In the genomic region with DNA sequence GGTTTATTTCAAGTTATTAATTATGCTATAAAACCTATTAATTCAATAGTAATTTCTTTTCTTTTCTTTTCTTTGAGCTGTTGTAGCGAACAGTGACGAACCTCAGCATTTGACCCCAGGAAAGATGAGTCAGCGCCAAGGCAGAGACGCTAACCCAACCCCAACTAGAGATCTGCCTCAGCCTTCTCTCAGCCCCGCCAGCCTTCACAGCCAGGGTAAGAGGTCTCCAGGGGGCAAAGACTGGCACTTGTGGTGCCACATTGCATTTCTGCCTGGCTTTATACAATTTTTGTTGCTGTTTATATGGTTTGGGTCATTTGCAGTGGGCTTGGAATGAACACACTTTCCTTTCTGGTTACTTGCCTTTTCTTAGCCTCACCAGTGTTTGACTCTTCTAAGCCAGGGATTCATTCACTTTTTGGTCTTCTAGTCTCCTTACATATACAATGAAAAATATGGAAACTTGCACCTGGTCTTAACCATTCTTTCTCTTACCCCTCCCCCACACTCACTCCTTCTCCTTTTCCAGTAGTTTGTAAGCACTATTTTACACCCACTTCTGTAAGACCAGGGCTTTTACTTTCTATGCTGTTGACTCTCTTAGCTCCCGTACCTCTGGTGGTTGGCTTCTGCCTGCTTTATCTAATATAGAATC, we compare ENCODE assay signal across 25 mouse cellular contexts.
DNase-seq lines count a peak whose midpoint lies in the region; ATAC-seq lines count a peak whose summit lies in the region.
"Had no signal": no experiment of that assay in that cellular context is flagged by ENCODE, and none has a peak within 500 bp of the region (broad histone marks: within the 10 kb centered on the region; RNA-seq: fewer than 3 reads in every experiment).

No protein-coding gene starts in this region.

- no peak overlapping the region for H3K9ac ChIP-seq in heart, embryonic 12.5 days
- H3K9ac ChIP-seq: embryonic facial prominence, embryonic 15.5 days; heart, embryonic 15.5 days; liver, postnatal 0 days; neural tube, embryonic 13.5 days had no signal

- H3K27ac ChIP-seq in limb, embryonic 10.5 days: no peak overlapping the region
- no peak overlapping the region for H3K27ac ChIP-seq in heart, embryonic 12.5 days (ENCODE audit: poor library complexity, severe bottlenecking)
- H3K27ac ChIP-seq: embryonic facial prominence, embryonic 15.5 days; heart, embryonic 15.5 days; neural tube, embryonic 13.5 days had no signal

- no peaks in the 10 kb centered on the region for H3K36me3 ChIP-seq in limb, embryonic 10.5 days
- no peaks in the 10 kb centered on the region for H3K36me3 ChIP-seq in heart, embryonic 12.5 days
- H3K36me3 ChIP-seq: embryonic facial prominence, embryonic 15.5 days; heart, embryonic 15.5 days; neural tube, embryonic 13.5 days had no signal

- peaks cover 7% of the 10 kb centered on the region for H3K4me1 ChIP-seq in limb, embryonic 10.5 days
- H3K4me1 ChIP-seq in heart, embryonic 12.5 days (replicated peaks): no peaks in the 10 kb centered on the region
- H3K4me1 ChIP-seq: embryonic facial prominence, embryonic 15.5 days had no signal

- H3K4me2 ChIP-seq in heart, embryonic 12.5 days: no peak overlapping the region
- H3K4me2 ChIP-seq: embryonic facial prominence, embryonic 15.5 days; heart, embryonic 15.5 days; neural tube, embryonic 13.5 days had no signal

- no peaks in the 10 kb centered on the region for H3K27me3 ChIP-seq in limb, embryonic 10.5 days (ENCODE audit: low read depth, poor library complexity, severe bottlenecking)
- no peaks in the 10 kb centered on the region for H3K27me3 ChIP-seq in heart, embryonic 12.5 days (replicated peaks)
- H3K27me3 ChIP-seq: embryonic facial prominence, embryonic 15.5 days; heart, embryonic 15.5 days; neural tube, embryonic 13.5 days; Patski had no signal

- 86% methylated on average over 6 of the region's 6 CpGs for WGBS in limb, embryonic 10.5 days
- WGBS in heart, embryonic 12.5 days: 80% methylated on average over 6 of the region's 6 CpGs

- peak; percentile 59; the same call in 1 of the 2 replicates for ATAC-seq in erythroblast, adult 5-6 weeks (replicated peaks; ENCODE audit: low FRiP score, poor library complexity, severe bottlenecking)
- no peak for ATAC-seq in heart, embryonic 12.5 days (ENCODE audit: insufficient number of reproducible peaks, low FRiP score)
- ATAC-seq: hindbrain, embryonic 16.5 days; liver, postnatal 0 days had no signal

- H3K9me3 ChIP-seq in limb, embryonic 10.5 days (replicated peaks): no peaks in the 10 kb centered on the region
- no peaks in the 10 kb centered on the region for H3K9me3 ChIP-seq in heart, embryonic 12.5 days (replicated peaks)
- H3K9me3 ChIP-seq: embryonic facial prominence, embryonic 15.5 days; heart, embryonic 15.5 days; neural tube, embryonic 13.5 days had no signal

- DNase-seq in adrenal gland, adult (ENCODE audit: inconsistent age in 2 of 2, low spot score in 1 of 2): peak; percentile 56 to 84
- DNase-seq in adrenal gland, adult 18-20 months (ENCODE audit: low spot score in 2 of 2): no peak
- peak; percentile 11 for DNase-seq in 3T3-L1 (ENCODE audit: low read depth, low spot score)
- DNase-seq in NIH3T3 (ENCODE audit: low read depth): peak; percentile 16
- DNase-seq in natural killer cell, adult 2 months (ENCODE audit: low spot score in 2 of 2): no peak
- DNase-seq in limb, embryonic 10.5 days (ENCODE audit: low spot score): no peak
- DNase-seq: cerebellum, adult 11-12 months; cerebellum, postnatal 14 days; embryo, embryonic 11 days; heart, adult 18-20 months; kidney, adult 8-10 months; kidney, postnatal 14 days; left cerebral cortex, postnatal 4 days; liver, postnatal 0 days; lung, postnatal 10 days; right cerebral cortex, postnatal 14 days; spleen, adult 18-20 months; thymus, adult 18-20 months had no signal

- H3K4me3 ChIP-seq in limb, embryonic 10.5 days: no peak overlapping the region
- H3K4me3 ChIP-seq in heart, embryonic 12.5 days: no peak overlapping the region
- H3K4me3 ChIP-seq: embryonic facial prominence, embryonic 15.5 days; heart, embryonic 15.5 days; neural tube, embryonic 13.5 days had no signal

Comparison
In these comparisons a context has a peak if more than half of its experiments do, and no peak if none do; other contexts are left out.
1. DNase-seq: peak in adrenal gland, adult (2 of 2), 3T3-L1 (single experiment) and NIH3T3 (single experiment); none in adrenal gland, adult 18-20 months (0 of 2), natural killer cell, adult 2 months (0 of 2) and limb, embryonic 10.5 days (single experiment).